Mouse (Mus musculus) CH12.LX (cell line): ENCODE data around the gene Capn3.

ENCODE experiments used
- CTCF ChIP-seq, 2 experiments: IDR thresholded peaks in 1 of 2; conservative IDR thresholded peaks in 1 of 2; 2 replicates each; pipeline ENCODE4 v1.5.1; 2011 to 2012; ENCODE audit warnings: low read depth in 2 of 2, low read length in 2 of 2, improper control_type of control experiment in 1 of 2, inconsistent platforms in 1 of 2, mild to moderate bottlenecking in 1 of 2, moderate library complexity in 1 of 2
- JUND ChIP-seq: conservative IDR thresholded peaks from 2 replicates; pipeline ENCODE4 v1.6.1; 2011; ENCODE audit warnings: low read depth, low read length, improper control_type of control experiment
- MAFK ChIP-seq: IDR thresholded peaks from 2 replicates; pipeline ENCODE4 v1.6.1; 2011; ENCODE audit warnings: low read length, improper control_type of control experiment; ENCODE audit not compliant: insufficient replicate concordance
- MAX ChIP-seq: IDR thresholded peaks from 2 replicates; pipeline ENCODE4 v1.6.1; 2011; ENCODE audit warnings: low read length, improper control_type of control experiment
- POLR2A ChIP-seq: IDR thresholded peaks from 2 replicates; pipeline ENCODE4 v1.6.1; 2011; ENCODE audit warnings: low read depth, mild to moderate bottlenecking, improper control_type of control experiment, low read length
- POLR2AphosphoS2 ChIP-seq: IDR thresholded peaks from 2 replicates; pipeline ENCODE4 v1.6.1; 2011; ENCODE audit warnings: low read depth, low read length, improper control_type of control experiment
- SMC3 ChIP-seq: IDR thresholded peaks from 2 replicates; pipeline ENCODE4 v1.6.1; 2011; ENCODE audit warnings: low read depth, low read length, improper control_type of control experiment

DNA sequence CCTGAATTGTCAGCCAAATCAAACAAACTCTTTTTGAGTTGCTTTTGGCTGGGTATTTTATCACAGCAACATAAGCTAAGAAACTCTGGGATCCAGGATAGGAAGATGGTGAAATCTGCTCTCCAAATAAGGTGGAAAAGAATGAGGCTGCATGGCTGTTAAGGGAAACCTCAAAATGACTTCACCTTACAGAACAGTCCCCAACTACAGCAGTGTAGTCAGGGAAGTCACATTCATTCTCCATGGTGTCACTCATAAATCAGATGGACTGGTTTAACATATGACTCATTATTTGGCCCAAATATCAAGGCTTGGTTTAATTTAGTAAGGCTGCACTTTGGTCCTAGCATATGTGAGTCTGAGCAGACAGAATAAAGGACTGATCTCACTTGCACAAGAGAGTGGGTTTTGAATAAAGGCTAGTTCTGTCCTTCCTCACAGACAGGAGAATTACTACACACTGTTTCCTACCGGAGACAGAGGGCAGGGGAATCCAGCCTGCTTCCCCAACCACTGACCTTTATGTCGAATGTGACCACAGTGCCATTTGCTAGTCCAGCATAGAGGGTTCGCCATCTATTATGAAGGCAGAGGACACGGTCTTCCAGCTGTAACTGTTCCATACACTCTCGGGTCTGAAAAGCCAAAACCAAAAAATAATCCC lies 62.9 kb downstream of the Capn3 start:
- TF ChIP-seq MAX (no peak), JUND (no peak), POLR2AphosphoS2 (no peak), POLR2A (no peak), CTCF (conservative IDR thresholded peaks at IDR 0.05 in 1 of 2, IDR thresholded peaks at IDR 0.05 in 1 of 2; ENCODE audit: low read depth in 2 of 2, low read length in 2 of 2) (no peak), MAFK (no peak), SMC3 (no peak)
